Mouse (Mus musculus) stomach, postnatal 0 days (tissue): Measurements from ENCODE around the gene Vat1.

Experiments
- CTCF ChIP-seq: IDR thresholded peaks from 2 replicates; pipeline ENCODE4 v1.5.1; 2016; ENCODE audit warnings: antibody characterized with exemption, low read depth, mild to moderate bottlenecking, moderate library complexity
- EP300 ChIP-seq: optimal IDR thresholded peaks from 2 replicates; pipeline ENCODE3; 2016; ENCODE audit warnings: antibody characterized with exemption

DNA sequence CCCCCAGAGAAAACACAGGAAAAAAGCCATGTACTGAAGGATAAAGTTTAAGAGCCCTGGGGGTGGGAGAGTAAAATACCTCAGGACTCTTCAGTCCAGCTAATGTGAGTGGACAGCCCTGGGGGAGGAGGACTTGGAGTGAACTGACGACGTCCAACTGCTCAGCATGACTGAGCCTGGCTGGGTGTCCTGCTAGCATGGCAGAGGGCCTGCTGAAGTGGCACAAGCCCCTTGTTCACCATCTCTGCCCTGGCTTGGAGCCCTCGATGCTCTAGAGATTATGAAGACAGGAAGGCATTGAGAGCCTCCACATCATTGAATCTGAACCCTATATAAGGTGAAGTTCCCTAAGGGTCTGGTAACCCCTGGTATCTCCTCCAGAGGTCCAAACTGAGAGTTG, 5.9 kb upstream of the Vat1 start:
- no peak for TF ChIP-seq CTCF
- no peak for TF ChIP-seq EP300
